ENCODE assay signal across 8 mouse cellular contexts in genomic region chrX:103694381-103694780, GRCm38 (mm10).
DNase-seq lines count a peak whose midpoint lies in the region; ATAC-seq lines count a peak whose summit lies in the region.

No protein-coding gene starts in this region.

- H3K27ac ChIP-seq in neural tube, embryonic 11.5 days (ENCODE audit: low read depth, low read length), result no peak overlapping the region
- no peak overlapping the region for H3K27ac ChIP-seq in limb, embryonic 15.5 days
- H3K27ac ChIP-seq in stomach, embryonic 15.5 days, result no peak overlapping the region

- no peaks in the 10 kb centered on the region for H3K4me1 ChIP-seq in neural tube, embryonic 11.5 days (ENCODE audit: control insufficient read depth, insufficient read depth, low read length)
- peaks cover 6% of the 10 kb centered on the region; the same call in 1 of the 2 replicates for H3K4me1 ChIP-seq in limb, embryonic 15.5 days
- no peaks in the 10 kb centered on the region for H3K4me1 ChIP-seq in stomach, embryonic 15.5 days

- no peak overlapping the region for H3K4me3 ChIP-seq in neural tube, embryonic 11.5 days (ENCODE audit: low read depth, low read length)
- peak overlapping the region; percentile 42; the same call in 1 of the 2 replicates for H3K4me3 ChIP-seq in limb, embryonic 15.5 days
- no peak overlapping the region; the same call in 1 of the 2 replicates for H3K4me3 ChIP-seq in stomach, embryonic 15.5 days (replicated peaks)

- WGBS in neural tube, embryonic 11.5 days, result 23% methylated on average over 10 of the region's 10 CpGs
- 31% methylated on average over 10 of the region's 10 CpGs for WGBS in limb, embryonic 15.5 days
- WGBS in stomach, embryonic 15.5 days, result 42% methylated on average over 10 of the region's 10 CpGs

- peak; percentile 4 for DNase-seq in cerebellum, adult 11-12 months
- DNase-seq in cerebellum, postnatal 36 days, result no peak
- no peak for DNase-seq in neural tube, embryonic 11.5 days (ENCODE audit: low spot score)
- DNase-seq in neural tube, embryonic 10.5 days (ENCODE audit: extremely low spot score, low spot score), result no peak
- no peak for DNase-seq in urinary bladder, postnatal 4 days (ENCODE audit: low spot score in 2 of 2)

- no peak overlapping the region for H3K9ac ChIP-seq in neural tube, embryonic 11.5 days (ENCODE audit: low read length)
- no peak overlapping the region for H3K9ac ChIP-seq in limb, embryonic 15.5 days
- H3K9ac ChIP-seq in stomach, embryonic 15.5 days, result no peak overlapping the region

- ATAC-seq in neural tube, embryonic 11.5 days (ENCODE audit: insufficient read depth, low FRiP score, low TSS enrichment), result no peak
- no peak for ATAC-seq in limb, embryonic 15.5 days (ENCODE audit: insufficient number of reproducible peaks, low FRiP score, low TSS enrichment, low read depth)
- no peak for ATAC-seq in stomach, embryonic 15.5 days (ENCODE audit: insufficient read depth, low FRiP score, low read depth)
- ATAC-seq in frontal cortex, adult (ENCODE audit: low TSS enrichment), result no peak; the same call in 1 of the 2 replicates

- peak overlapping the region; percentile 68 for H3K4me2 ChIP-seq in neural tube, embryonic 11.5 days (ENCODE audit: low read depth)
- peak overlapping the region; percentile 76 for H3K4me2 ChIP-seq in limb, embryonic 15.5 days
- peak overlapping the region; percentile 84; the same call in 1 of the 2 replicates for H3K4me2 ChIP-seq in stomach, embryonic 15.5 days

- H3K9me3 ChIP-seq in neural tube, embryonic 11.5 days (ENCODE audit: control insufficient read depth, low read length), result no peaks in the 10 kb centered on the region
- no peaks in the 10 kb centered on the region for H3K9me3 ChIP-seq in limb, embryonic 15.5 days
- no peaks in the 10 kb centered on the region for H3K9me3 ChIP-seq in stomach, embryonic 15.5 days

- H3K36me3 ChIP-seq in neural tube, embryonic 11.5 days (ENCODE audit: control insufficient read depth, insufficient read depth, low read length), result no peaks in the 10 kb centered on the region
- H3K36me3 ChIP-seq in limb, embryonic 15.5 days, result no peaks in the 10 kb centered on the region
- H3K36me3 ChIP-seq in stomach, embryonic 15.5 days, result no peaks in the 10 kb centered on the region

- H3K27me3 ChIP-seq in neural tube, embryonic 11.5 days (ENCODE audit: control insufficient read depth, insufficient read depth, low read length), result peaks cover 57% of the 10 kb centered on the region
- peaks cover 48% of the 10 kb centered on the region for H3K27me3 ChIP-seq in limb, embryonic 15.5 days
- peaks cover 21% of the 10 kb centered on the region for H3K27me3 ChIP-seq in stomach, embryonic 15.5 days (replicated peaks)
